Mouse (Mus musculus) right cerebral cortex, postnatal 4 days (tissue): Measurements from ENCODE around the gene Dmd.
"Not testable (repeated sequence)": the region's sequence is repeated elsewhere in the genome, so short reads cannot be mapped to it uniquely, and the experiment has no call there.

Experiments used
- DNase-seq: peaks from one replicate; pipeline ENCODE4 v3.0.0-alpha.2; 2022

Gene Dmd

DNA sequence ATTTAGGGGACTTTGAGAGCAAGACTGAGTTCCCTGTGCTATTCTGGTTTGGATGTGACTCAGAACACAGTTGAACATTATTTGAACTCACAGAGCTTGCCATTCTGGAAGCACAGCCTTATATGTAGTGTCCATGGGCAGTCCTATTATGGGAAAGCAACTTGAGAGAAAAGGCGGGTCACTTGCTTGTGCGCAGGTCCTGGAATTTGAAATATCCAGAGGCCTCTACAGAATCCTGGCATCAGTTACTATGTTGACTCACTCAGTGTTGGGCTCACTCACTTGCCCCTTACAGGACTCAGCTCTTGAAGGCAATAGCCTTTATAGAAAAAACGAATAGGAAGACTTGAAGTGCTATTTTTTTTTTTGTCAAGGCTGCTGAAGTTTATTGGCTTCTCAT, at the start of gene Dmd:
TSS of gene Dmd (plus strand) at position 241 of the 400 bp plus-strand sequence.
- DNase-seq: no peak

DNA sequence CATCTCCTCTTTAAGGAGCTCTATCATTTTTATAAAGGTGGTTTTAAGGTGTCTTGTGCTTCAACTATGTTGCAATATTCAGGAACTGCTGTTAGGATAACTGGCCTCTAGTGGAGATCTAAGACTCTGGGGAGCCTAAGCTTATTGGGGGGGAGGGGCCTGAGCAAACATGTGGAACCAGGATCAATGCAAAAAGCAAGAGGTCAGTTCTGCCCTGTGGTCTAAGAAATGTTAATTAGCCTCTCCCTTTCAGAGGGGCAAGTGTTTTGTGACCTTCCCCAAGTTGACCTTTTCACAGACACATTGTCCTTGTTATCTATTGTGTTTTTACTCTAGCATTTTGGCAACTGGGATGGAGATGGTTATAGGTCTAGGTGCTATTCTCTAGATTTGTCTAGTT, 47.2 kb upstream of the Dmd start:
- DNase-seq: no peak

DNA sequence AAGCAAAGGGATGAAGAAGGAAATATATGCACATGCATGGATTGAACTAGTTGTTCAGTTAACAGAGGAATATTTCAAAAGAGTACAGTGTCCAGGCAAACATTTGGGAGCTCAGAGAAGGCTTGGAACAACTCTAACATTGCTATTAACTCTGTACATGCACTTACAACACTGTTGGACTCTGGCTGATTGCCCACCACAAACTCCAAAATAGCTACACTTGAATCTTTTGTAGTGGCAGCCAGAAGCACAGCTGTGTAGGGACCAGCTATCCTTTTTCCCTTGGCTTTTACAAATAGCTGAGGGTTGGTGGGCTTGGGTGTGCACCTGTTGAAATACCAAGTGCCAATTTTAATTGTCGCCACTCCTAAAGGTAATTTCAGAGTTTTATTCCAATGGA, 39.0 kb downstream of the Dmd start:
- no peak for DNase-seq

DNA sequence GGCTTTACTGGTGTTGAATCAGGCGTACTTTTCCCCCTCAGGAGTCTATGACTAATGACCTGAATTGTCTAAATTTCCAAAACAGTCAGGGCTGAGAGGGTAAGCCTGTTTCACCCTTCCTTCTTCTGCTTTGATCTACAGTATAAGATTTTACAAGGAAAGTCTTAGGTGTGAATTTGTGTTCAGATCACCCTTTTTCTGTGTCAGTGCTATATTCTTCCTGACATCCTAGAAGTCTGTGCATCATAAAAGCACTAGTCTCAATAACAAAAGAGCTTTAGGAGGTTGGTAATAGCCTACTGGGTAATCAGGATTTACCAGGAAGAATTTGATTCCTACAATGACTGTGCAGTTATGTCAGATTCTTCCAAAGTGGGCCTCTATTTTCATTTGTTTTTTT, 101.5 kb downstream of the Dmd start:
- no peak for DNase-seq

DNA sequence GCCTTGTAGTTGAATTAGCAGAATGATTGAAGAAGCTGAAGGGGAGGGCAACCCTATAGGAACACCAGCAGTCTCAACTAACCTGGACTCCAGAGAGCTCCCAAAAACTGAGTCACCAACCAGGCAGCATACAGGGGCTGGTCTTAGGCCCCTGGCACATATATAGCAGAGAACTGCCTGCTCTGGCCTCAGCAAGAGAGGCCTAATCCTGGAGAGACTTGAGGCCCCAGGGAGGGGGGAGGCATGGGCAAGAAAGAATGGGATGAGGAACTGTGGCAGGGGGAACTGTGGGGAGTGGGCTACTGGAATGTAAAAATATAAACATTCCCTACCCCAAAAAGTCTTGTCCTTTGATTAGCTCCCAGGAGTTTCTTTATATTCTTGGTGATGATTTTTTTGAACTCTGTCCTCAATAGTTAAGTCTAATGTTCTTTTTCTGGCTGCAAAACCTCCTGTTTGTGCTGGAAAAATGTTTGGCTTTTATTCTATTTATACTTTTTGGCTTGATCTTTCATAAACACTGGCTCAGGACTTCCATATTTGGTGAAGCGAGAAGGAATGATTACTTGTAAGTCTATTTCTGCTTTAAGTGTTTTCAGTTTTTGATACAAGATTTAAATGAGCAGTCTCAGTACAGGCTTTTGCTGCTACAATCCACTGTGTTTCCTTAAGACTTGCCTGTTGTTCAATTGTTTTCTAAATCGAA, 167.7 kb downstream of the Dmd start:
- no peak for DNase-seq

DNA sequence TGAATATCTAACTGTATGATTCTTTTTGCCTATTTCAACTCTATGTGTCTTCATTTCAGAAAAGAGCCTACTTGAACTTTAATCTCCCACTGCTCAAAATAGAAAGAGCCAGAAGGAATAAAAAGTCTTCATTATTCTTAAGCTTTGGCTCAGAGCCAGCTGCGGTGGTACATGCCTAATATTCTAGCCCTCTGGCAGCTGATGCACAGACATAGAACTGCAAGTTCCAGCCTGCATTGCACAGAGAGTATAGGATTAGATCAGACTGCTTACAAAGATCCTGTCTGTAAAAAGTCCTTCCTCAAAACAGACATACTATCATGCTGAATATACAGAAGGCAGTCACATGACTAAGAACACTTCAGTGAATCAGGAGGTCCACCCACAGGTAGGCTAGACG, 168.5 kb downstream of the Dmd start:
- DNase-seq: peak; percentile 2

DNA sequence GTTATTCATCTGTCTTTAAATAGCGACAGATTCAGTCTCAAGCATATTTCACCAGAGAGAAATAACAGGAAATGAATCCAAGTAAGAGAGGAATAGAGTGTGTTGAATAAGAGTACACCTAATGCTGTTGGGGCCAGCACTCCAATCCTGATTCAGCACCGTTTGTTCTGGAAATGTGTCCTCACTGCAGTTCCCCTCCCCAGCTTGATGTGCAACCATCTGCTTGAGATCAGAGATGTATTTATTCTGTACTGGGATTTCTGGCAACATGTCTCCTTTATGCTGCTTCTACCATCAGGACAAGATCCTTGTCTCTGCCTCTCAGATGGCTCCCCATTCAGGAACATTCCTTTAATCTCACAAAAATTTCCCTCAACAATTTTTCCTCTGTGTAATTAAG, 271.9 kb downstream of the Dmd start:
- DNase-seq: no peak

DNA sequence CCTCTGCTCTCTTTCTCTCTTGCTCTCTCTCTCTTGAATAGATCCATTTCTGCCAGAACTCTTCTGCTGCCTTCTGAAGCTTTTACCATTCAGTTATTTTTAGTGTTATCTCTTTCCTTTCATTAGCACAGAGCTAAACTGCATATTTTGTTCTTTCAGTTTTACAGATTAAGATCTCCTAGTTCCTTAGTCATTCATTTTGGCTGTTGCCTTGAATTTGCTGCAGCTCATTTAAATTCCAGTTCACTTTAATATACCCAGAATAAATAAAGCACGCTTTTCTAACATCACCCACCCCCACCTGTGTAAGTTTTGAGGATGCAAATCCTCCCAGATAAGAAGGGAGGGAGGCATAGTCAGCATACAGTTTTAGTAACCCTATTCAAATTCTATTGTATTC, 272.4 kb downstream of the Dmd start:
- no peak for DNase-seq

DNA sequence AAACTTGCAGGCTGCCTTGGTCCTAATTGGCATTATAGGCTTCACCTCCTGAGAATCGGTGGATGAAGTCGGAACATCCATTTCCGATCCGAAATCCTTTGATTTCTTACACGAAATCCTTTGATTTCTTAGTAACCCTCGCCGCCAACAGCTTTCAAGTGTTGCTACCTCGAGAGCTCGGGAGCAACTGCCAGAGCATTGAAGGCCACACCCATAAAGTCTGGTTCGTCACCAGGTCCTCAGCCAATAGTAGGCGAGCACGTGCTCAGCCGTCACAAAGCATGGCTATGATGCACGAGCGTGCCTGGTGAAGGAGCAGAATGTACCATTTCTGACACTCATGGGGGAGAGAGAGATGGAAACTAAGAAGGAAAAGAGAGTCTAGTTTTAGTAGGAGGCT, 538.9 kb downstream of the Dmd start, which contains the start of gene Tsga8:
TSS of gene Tsga8 (minus strand) at position 327 of the 400 bp plus-strand sequence.
- DNase-seq: no peak

DNA sequence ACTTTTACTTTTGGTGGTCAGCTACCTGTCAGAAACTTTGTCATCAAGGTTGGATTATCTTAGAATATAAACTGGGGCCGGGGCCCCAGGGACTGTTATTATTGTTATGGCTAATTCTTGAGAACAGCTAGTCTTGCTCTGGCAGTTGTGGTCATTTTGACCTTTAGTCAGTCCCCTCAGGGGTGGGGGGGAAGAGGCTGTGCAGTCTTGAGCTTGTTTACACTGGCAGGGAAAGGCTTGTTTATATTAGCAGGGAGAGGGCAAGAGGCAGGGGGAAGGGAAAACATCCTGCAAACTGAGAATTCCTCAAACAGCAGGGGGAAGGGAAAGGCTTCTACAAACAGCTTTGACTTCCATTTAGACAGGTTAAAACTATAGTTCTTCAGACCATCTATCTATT, 726.3 kb downstream of the Dmd start:
- no peak for DNase-seq

DNA sequence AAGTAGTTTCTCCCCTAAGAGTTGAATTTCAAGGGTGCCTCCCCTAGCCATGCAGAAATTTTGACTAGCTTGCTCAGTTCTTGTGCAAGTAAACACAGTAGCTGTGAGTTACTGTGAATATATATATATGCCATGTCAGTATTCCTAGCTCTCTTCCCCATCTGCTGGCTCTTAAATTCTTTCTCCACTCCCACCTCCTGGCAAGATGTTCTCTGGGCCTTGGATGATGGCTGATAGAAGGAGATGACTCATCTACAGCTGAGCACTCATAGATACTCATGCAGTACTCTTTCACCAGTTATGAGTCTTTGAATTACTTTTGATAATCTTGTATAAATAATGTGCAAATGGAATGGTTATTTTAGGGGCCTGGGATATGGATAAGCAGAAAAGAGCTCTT, 737.9 kb downstream of the Dmd start:
- no peak for DNase-seq

DNA sequence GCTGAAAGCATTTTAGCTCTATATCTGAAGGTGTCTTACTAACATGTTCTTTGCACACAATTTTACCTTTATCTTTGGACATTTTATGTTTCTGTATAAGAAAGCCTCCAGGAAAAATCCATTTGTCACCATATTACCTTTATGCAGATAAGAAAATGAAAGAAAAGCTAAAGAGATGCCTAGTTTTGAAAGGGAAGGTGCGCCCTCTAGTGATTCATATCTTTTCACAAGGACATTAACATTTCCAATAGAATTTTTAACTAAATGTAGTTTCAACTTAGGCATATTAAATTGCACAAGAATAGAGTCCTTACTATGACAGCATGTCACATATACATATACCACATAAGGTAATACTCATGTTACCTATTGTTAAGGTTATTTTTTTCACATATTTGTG, 791.9 kb downstream of the Dmd start:
- no peak for DNase-seq

DNA sequence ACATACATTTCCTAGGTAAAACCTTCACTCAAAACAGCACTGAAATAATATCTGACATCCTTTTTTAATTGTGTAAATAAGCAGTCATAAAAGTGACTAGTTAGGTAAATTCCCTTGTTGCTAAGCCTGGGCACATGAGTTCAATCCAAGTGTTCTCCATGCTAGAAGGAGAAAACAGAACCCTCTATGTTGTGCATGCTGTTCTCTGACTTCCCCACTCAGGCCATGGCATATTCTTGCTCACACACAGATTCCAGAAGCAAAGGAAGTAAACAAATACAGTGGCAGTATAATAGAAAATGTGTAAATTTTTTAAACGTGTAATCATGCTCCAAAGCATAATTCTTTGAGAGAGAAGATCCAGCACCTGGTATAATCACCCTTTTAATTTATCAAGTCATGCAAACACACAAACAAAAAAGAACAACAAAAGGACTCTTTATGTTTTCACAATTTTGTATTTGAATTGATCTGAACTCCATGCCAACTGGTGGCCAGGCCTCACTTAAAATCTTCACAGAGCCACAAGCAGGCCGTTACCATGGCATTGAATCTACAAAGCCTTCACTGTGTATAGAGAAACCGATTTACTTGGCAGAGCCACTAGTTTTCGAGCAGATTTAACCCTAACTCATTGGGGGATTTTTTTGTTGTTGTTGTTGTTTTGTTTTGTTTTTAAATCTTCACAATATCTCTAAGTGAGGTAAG, 797.8 kb downstream of the Dmd start:
- DNase-seq: no peak

DNA sequence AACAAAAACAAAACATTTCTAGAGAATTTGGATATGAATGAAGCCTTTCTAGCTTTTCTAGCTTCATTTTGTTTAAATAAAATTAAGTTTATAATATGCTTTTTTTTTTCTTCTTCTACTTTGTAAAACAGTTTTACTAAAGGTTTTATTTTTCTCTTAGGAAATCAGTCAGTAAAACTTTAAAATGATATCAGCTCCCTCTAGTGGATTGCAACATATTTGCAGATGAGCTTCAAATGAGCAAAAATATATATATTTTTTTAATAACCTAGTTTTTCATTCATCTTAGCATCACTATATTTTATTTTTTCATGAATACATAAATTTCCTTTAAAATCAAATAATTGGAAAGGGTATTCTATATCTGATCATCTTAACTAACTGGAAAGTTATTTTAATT, 838.7 kb downstream of the Dmd start:
- no peak for DNase-seq

DNA sequence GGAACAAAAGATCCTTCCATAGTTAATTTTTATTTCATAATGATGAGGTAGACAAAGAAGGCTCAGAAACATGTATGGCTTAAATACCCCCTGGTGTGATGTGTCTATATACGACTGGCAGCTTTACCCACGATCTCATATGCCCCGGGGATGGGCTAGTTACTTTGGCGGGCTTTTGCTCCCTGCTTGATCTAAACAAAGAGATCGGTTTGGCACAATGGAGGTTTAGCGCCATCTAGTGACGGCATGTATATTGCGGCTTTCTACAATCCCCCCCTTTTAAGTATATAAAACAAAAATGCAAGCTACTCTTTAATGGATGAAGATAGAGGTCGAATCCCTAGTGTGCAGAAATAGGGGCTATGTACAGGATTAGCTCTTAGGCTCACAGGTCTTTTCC, 918.8 kb downstream of the Dmd start:
- DNase-seq: not testable (repeated sequence)

DNA sequence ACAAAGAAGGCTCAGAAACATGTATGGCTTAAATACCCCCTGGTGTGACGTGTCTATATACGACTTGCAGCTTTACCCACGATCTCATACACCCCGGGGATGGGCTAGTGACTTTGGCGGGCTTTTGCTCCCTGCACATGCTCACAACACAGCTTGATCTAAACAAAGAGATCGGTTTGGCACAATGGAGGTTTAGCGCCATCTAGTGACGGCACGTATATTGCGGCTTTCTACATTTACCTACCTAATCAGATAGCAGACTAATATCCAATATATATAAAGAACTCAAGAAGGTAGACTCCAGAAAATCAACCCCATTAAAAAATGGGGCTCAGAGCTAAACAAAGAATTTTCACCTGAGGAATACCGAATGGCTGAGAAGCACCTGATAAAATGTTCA, 926.7 kb downstream of the Dmd start:
- DNase-seq: peak; percentile 38

DNA sequence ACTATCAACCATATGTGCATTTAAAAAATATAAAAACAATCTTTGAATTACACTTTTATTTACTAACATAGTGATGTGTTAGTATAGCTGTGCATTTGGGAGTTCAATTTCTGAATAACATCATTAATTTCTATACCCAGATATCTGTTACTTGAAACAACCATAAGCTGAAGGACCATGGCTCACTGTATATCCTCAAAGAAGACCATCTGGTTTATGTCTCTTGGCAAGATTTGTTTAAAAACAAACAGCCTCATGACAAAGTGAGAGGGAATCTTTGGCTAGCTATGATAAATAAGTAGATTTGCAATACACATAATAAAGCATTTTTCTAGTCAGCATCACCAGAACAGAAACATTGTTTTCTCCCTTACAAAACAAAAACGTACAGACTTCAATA, 1027.2 kb downstream of the Dmd start:
- DNase-seq: no peak

DNA sequence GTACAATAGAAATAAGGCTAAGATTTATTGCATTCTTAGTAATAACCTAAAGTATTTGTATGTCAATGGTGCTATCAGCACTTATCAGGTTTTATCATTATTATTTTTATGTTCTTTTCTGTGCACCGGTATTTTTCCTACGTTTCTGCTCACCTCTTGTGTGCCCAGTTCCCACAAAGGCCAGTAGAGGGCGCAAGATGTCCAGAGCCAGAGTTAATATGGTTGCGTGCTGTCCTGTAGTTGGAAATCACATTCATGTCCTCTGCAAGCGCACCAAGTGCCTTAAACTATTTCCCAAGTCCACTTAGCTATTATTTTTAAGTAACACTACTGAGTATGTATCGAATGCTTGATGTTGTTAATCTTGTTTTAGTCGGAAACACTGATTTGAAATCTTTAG, 1052.6 kb downstream of the Dmd start:
- peak; percentile 52 for DNase-seq

DNA sequence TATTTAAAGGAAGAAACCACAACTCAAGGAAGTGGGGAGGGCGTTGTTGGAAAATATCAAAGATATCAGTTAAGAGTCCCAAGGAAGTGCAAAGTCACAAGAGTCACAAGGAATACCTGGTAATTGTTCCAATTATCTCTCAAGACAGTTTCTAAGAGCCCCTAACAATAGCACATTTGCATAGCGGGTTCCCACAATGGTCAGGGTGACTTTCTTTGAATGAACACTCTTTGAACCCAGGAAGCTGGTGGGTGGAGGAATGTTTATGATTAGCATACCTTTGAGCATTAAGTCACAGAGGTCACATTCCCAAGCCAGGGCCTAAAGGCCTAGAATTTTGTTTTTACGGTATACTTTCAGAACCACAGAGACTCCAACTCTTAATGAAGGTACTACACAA, 1113.8 kb downstream of the Dmd start:
- DNase-seq: not testable (repeated sequence)

DNA sequence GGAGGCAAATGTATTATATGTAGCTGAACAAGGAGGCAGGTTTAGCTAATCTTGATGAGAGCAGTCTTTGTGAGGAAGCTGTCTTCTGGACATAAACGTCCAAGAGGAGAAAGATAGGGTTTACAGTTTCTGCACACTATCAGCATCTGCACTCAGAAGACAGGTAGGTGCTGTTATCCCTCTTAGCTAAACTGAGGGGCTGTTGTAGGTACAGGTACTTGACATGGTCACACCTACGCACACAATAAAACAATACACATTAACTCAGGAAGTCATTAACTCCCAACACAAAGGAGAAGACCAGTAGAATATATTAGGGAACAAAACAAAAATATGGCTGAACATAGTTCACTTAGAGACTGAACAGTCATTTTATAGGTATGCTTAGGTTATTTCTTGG, 1217.2 kb downstream of the Dmd start:
- DNase-seq: no peak

DNA sequence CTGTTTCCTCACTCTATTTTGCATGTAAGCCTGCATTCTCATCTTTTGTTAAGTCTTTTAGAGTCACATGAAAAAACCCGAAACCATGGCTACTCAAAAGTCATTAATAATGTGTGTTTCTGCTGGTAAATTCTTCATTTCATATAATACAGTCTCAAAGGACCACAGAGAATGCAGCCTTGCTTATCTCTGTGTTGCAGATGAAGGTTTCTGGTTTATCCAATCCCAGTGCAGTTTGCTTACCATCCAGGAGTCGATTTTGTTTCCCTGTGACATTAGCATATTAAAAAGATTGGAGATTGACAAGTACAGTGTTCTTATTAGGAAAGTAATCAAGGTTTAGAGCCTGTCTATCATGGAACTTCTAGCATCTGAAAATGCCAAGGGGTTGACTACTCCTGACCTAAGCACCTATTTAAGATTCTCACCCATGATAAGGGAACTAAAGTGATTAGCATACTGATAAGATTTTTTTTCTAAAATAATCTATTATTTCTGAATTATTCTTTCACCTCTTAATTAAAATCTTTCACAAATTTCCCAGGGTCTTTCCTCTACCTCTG, 1292.7 kb downstream of the Dmd start:
- DNase-seq: no peak

DNA sequence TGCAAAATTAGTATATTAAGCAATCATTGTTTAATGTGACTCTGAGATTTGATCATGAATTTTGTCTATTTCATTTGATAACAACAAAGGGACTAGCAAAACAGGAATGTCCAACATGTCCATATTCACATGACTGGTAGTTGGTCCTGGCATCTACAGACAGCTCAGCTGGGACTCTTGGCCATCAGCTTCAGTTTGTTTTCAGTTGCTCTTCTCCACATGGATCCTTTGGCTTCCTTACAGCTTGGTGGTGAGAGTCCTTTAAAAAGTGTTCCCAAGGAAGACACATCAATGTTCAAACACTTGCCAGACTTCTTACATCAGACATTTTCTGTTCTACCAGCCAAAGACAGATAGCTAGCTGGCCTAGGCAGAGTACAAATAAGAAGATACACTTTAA, 1381.9 kb downstream of the Dmd start:
- no peak for DNase-seq

DNA sequence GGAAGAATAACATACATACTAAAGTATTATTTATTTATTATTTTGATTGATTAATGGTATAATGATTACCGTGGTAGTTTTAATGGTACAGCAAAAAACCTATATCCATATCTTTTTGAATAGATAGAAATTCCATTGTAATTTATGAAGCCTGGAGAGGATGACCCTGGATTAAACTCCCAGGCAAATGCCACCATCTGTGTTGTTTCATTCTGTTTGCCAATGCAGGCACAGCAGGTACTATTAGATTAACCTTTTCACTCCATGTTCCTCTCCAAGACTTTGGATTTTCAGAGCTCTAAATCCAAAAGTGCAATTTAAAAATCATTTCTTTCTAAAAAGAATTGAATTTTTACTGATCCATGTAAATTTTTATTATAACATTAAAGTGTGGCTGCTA, 1383.5 kb downstream of the Dmd start:
- DNase-seq: no peak

DNA sequence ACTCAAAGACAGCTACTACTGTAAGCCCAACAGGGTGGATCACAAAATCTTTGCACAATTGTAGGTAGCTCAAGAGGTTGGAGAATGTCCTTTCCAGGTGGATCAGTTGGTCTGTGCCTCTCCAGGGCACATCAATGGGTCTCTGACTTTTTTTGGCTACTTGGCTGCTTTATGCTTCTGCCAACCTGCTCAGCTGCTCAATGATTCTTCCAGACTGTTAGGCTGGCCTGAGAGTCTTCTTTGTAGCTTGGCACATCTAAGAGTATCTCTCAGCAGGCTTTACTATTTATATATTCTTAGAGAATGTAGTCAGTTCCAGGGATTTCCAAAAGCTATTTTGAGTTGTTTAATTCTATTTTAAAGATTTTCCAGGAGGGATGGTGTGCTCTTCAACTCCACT, 1416.3 kb downstream of the Dmd start:
- DNase-seq: no peak

DNA sequence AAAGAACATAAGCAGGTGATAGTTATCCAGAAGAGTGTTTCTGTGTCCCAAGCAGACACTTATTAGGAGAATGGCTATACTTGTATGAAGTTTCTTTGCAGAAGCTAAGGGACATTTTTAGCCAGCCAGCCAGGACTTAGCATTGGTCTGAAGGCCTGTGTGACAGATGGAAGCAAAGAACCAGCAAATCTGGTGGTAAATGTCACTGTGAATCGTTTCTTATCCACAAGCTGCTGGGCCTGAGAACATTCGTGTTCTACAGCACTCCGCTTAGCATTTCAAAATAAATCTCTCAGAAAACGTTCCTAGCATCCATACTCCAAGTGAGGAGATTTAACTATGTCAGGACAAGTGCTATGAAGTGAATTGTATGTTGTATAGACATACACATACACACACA, 1486.9 kb downstream of the Dmd start:
- no peak for DNase-seq
